Mouse (Mus musculus) CD4-positive, CD25-positive, alpha-beta regulatory T cell, adult 9 weeks (primary cell): ENCODE results near the gene Smim11. TPM values are rescaled to one million over a fixed set of nuclear protein-coding genes. Genes with fewer than 3 reads are reported as not detected.

Source experiments
- polyA plus RNA-seq: library from polyadenylated mRNA; unstranded; fragments of 100-300 nt; shearing (Covaris generic); gene quantifications from one replicate; pipeline ENCODE4 v1.2.1, GENCODE M21; 2017

Gene Smim11
- polyA plus RNA-seq: 144 TPM

GRCm38 (mm10) chr16:92300649-92301411, at the start of gene Smim11:
TSS of gene Smim11 (plus strand) at chr16:92301286.

GRCm38 (mm10) chr16:92292101-92292500, 9.0 kb upstream of the Smim11 start, which contains the start of gene Kcne2:
TSS of gene Kcne2 (plus strand) at chr16:92292389.

GRCm38 (mm10) chr16:92321341-92321740, 20.3 kb downstream of the Smim11 start, which contains the start of gene Fam243:
TSS of gene Fam243 (minus strand) at chr16:92321441.

DNA sequence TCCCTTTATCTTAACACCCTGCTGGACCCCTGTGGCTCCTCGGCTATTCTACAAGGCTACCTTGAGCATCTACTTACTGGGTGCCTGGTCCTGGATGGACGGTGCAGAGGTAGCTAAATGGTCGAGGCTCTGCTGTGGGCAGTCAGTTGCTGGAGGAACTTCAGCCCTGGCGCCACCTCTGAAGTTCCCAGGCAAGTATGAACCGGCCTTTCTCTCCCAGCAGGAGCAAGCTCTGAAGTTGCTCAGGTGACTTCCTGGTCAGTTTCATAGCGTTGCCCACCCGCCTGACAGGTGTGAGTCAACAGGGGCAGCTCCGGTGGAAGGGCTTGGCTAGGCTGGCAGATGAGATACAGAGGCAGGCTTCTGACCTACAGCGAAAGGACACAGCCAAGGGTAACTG, 58.1 kb downstream of the Smim11 start, which contains the start of gene Kcne1:
TSS of gene Kcne1 (minus strand) at position 240 of the 400 bp plus-strand sequence.

Other genes with a start within 250 kb of the Smim11 start
- gene Mrps6, start 243.0 kb upstream of the Smim11 start, polyA plus RNA-seq: 118 TPM
- not detected for gene Gm49711, start 243.0 kb upstream of the Smim11 start, polyA plus RNA-seq
- gene Slc5a3, start 243.0 kb upstream of the Smim11 start, polyA plus RNA-seq: 10.7 TPM
- not detected for gene Kcne2, start 8.9 kb upstream of the Smim11 start, polyA plus RNA-seq
- gene Fam243, start 20.2 kb downstream of the Smim11 start, polyA plus RNA-seq: not detected
- gene Kcne1, start 58.2 kb downstream of the Smim11 start, polyA plus RNA-seq: not detected
- gene Rcan1, start 169.6 kb downstream of the Smim11 start, polyA plus RNA-seq: 3.2 TPM
- not detected for gene Clic6, start 184.4 kb downstream of the Smim11 start, polyA plus RNA-seq